Comparison of ENCODE assay signal across 8 mouse cellular contexts in genomic region chr1:89108340-89108896, GRCm38 (mm10). TPM values are rescaled to one million over a fixed set of nuclear protein-coding genes. Genes with fewer than 3 reads are reported as not detected.
DNase-seq lines count a peak whose midpoint lies in the region; ATAC-seq and TF ChIP-seq lines count a peak whose summit lies in the region.

No protein-coding gene starts in this region.

- no peaks in the 10 kb centered on the region for H3K9me3 ChIP-seq in heart, embryonic 10.5 days
- no peaks in the 10 kb centered on the region for H3K9me3 ChIP-seq in liver, embryonic 11.5 days (ENCODE audit: control insufficient read depth, low read length)
- H3K9me3 ChIP-seq in stomach, embryonic 14.5 days (ENCODE audit: control insufficient read depth, low read depth, low read length): no peaks in the 10 kb centered on the region

- no peak overlapping the region for H3K9ac ChIP-seq in liver, embryonic 11.5 days (ENCODE audit: low read depth, low read length)
- H3K9ac ChIP-seq in stomach, embryonic 14.5 days (replicated peaks; ENCODE audit: low read depth, low read length): no peak overlapping the region

- peak; percentile 54 for ATAC-seq in Patski
- peak; percentile 37 to 50; a peak in 3 of 4 replicates for ATAC-seq in hematopoietic stem cell, adult 5-6 weeks (replicated peaks in 1 of 2; ENCODE audit: insufficient read depth in 1 of 2, low FRiP score in 2 of 2, low TSS enrichment in 1 of 2, low read depth in 1 of 2, poor library complexity in 2 of 2, severe bottlenecking in 2 of 2)
- peak; percentile 41 for ATAC-seq in liver, embryonic 11.5 days (replicated peaks; ENCODE audit: low FRiP score)
- ATAC-seq in stomach, embryonic 14.5 days (ENCODE audit: insufficient number of reproducible peaks, insufficient read depth, low FRiP score, low read depth): peak; percentile 72

- no peaks in the 10 kb centered on the region for H3K27me3 ChIP-seq in heart, embryonic 10.5 days (ENCODE audit: insufficient read depth, poor library complexity, severe bottlenecking)
- H3K27me3 ChIP-seq in Patski: no peaks in the 10 kb centered on the region
- H3K27me3 ChIP-seq in liver, embryonic 11.5 days (replicated peaks; ENCODE audit: control insufficient read depth, insufficient read depth, low read length): no peaks in the 10 kb centered on the region
- H3K27me3 ChIP-seq in stomach, embryonic 14.5 days (ENCODE audit: control insufficient read depth, insufficient read depth, low read length): no peaks in the 10 kb centered on the region

- 8% methylated on average over 6 of the region's 6 CpGs for WGBS in heart, embryonic 10.5 days
- 13% methylated on average over 6 of the region's 6 CpGs for WGBS in liver, embryonic 11.5 days
- WGBS in stomach, embryonic 14.5 days: 7% methylated on average over 6 of the region's 6 CpGs

- CTCF ChIA-PET in Patski (lab: Charles Lee): no interaction called here

- no peak overlapping the region for H3K4me2 ChIP-seq in liver, embryonic 11.5 days
- H3K4me2 ChIP-seq in stomach, embryonic 14.5 days (replicated peaks; ENCODE audit: low read depth, low read length): no peak overlapping the region

- H3K4me3 ChIP-seq in heart, embryonic 10.5 days: peak overlapping the region; percentile 34; the same call in 1 of the 2 replicates
- H3K4me3 ChIP-seq in liver, embryonic 11.5 days (ENCODE audit: low read depth, low read length): no peak overlapping the region
- no peak overlapping the region for H3K4me3 ChIP-seq in stomach, embryonic 14.5 days (ENCODE audit: low read depth, low read length)

- peak; percentile 87 for DNase-seq in heart, embryonic 10.5 days (ENCODE audit: low spot score)
- DNase-seq in heart, adult 18-20 months: no peak
- DNase-seq in Patski (ENCODE audit: low read depth, low spot score): peak; percentile 86
- DNase-seq in liver, embryonic 11.5 days (ENCODE audit: low spot score): no peak
- DNase-seq in left cerebral cortex, postnatal 25 days (ENCODE audit: low spot score in 2 of 2): no peak
- DNase-seq in spleen, postnatal 4 days (ENCODE audit: low spot score in 2 of 2): no peak

- intact Hi-C loops in left cerebral cortex, postnatal 25 days (cut with DNase I): no loop called here

- H3K36me3 ChIP-seq in heart, embryonic 10.5 days: peaks cover 2% of the 10 kb centered on the region; the same call in 1 of the 2 replicates
- H3K36me3 ChIP-seq in liver, embryonic 11.5 days (ENCODE audit: control insufficient read depth, insufficient read depth, low read length): no peaks in the 10 kb centered on the region
- H3K36me3 ChIP-seq in stomach, embryonic 14.5 days (ENCODE audit: control insufficient read depth, insufficient read depth, low read length): no peaks in the 10 kb centered on the region

- POLR2A ChIA-PET in Patski (lab: Charles Lee): interaction anchor here (1.2 kb wide), 1 partner anchor 12 kb away, joined by 4 read pairs; no protein-coding TSS in a partner anchor

- no peak for TF ChIP-seq CTCF in Patski (IDR thresholded peaks at IDR 0.05)

- H3K4me1 ChIP-seq in heart, embryonic 10.5 days: peaks cover 83% of the 10 kb centered on the region
- peaks cover 22% of the 10 kb centered on the region for H3K4me1 ChIP-seq in liver, embryonic 11.5 days (replicated peaks; ENCODE audit: control insufficient read depth, insufficient read depth, low read length)
- peaks cover 66% of the 10 kb centered on the region for H3K4me1 ChIP-seq in stomach, embryonic 14.5 days (ENCODE audit: control insufficient read depth, insufficient read depth, low read length)

- in situ Hi-C loops in Patski (cut with MboI; ENCODE audit: low pct_unique_long_range_greater_than_20kb): no loop called here

- peak overlapping the region; percentile 91 for H3K27ac ChIP-seq in heart, embryonic 10.5 days
- peak overlapping the region; percentile 41; the same call in 1 of the 2 replicates for H3K27ac ChIP-seq in liver, embryonic 11.5 days (ENCODE audit: low read depth, low read length)
- peak overlapping the region; percentile 77; the same call in 1 of the 2 replicates for H3K27ac ChIP-seq in stomach, embryonic 14.5 days (ENCODE audit: low read length)

RNA-seq across cellular contexts. Expression of gene Sh3bp4, which starts 38.2 kb away (rescaled TPM):
- 23.4 and 28.3 TPM in 2 replicates for polyA plus RNA-seq in heart, embryonic 10.5 days (2016; fragmentation: Nextera tagmentation; extraction: Ambion mirVana)
- 10 to 100 TPM; 11.2 TPM for total RNA-seq in heart, adult 18-20 months (2021)
- polyA plus RNA-seq in Patski (2021): 87.8 TPM
- total RNA-seq in hematopoietic stem cell, adult 5-6 weeks (2017): 0.44 and 0.55 TPM in 2 replicates
- 4.4 and 4.7 TPM in 2 replicates for polyA plus RNA-seq in liver, embryonic 11.5 days (2014; fragmentation: Nextera tagmentation; extraction: Ambion mirVana)
- 22.4 and 24.3 TPM in 2 replicates for polyA plus RNA-seq in stomach, embryonic 14.5 days (2014; fragmentation: Nextera tagmentation; extraction: Ambion mirVana)
- 10 to 100 TPM; 19.5 to 20.6 TPM for total RNA-seq in left cerebral cortex, postnatal 25 days (2021)

Comparison
In these comparisons a context has a peak if more than half of its experiments do, and no peak if none do; other contexts are left out.
1. DNase-seq: peak in heart, embryonic 10.5 days (single experiment) and Patski (single experiment); none in heart, adult 18-20 months (0 of 2), liver, embryonic 11.5 days (single experiment), left cerebral cortex, postnatal 25 days (0 of 2) and spleen, postnatal 4 days (0 of 2).
2. H3K27ac ChIP-seq: peak in every context shown above with its lines; median percentile 91 in heart, embryonic 10.5 days; 77 in stomach, embryonic 14.5 days; 41 in liver, embryonic 11.5 days.
3. Peak in every context shown above with its lines, with median percentiles within 50 percentile points of each other: ATAC-seq.